Mouse (Mus musculus) neural tube, embryonic 12.5 days (tissue): ENCODE measurements around the gene Sgk1. TPM values are rescaled to one million over a fixed set of nuclear protein-coding genes. Genes with fewer than 3 reads are reported as not detected.
"Not testable (repeated sequence)": the region's sequence is repeated elsewhere in the genome, so short reads cannot be mapped to it uniquely, and the experiment has no call there.

Experiments
- ATAC-seq: fragments of 200-750 bp; cut with Nextera tagmentation; 2 replicates; pipeline ENCODE4 v1.8.0; 2017; ENCODE audit warnings: low read depth, mild to moderate bottlenecking, moderate TSS enrichment, moderate library complexity; ENCODE audit not compliant: low FRiP score
- H3K27ac ChIP-seq: fragments of 300-500 bp; sonication (generic); 2 replicates; pipeline ENCODE4 v1.5.1; 2016
- H3K27me3 ChIP-seq: fragments of 300-500 bp; sonication (generic); replicated peaks from 2 replicates; pipeline ENCODE4 v1.6.1; 2016; ENCODE audit warnings: mild to moderate bottlenecking
- H3K36me3 ChIP-seq: fragments of 300-500 bp; sonication (generic); 2 replicates; pipeline ENCODE4 v1.6.1; 2016; ENCODE audit warnings: mild to moderate bottlenecking
- H3K4me1 ChIP-seq: fragments of 300-500 bp; sonication (generic); 2 replicates; pipeline ENCODE4 v1.6.1; 2016
- H3K4me2 ChIP-seq: fragments of 300-500 bp; sonication (generic); replicated peaks from 2 replicates; pipeline ENCODE4 v1.6.1; 2016; ENCODE audit warnings: mild to moderate bottlenecking
- H3K4me3 ChIP-seq: fragments of 300-500 bp; sonication (generic); 2 replicates; pipeline ENCODE4 v1.5.1; 2016
- H3K9ac ChIP-seq: fragments of 300-500 bp; sonication (generic); 2 replicates; pipeline ENCODE4 v1.6.1; 2016; ENCODE audit warnings: mild to moderate bottlenecking
- H3K9me3 ChIP-seq: fragments of 300-500 bp; sonication (generic); 2 replicates; pipeline ENCODE4 v1.6.1; 2016; ENCODE audit warnings: mild to moderate bottlenecking
- WGBS: fragments of 180-500 bp; shearing (Covaris S2); methylation state at CpG from one replicate; pipeline ENCODE4 v1.1.7; 2016; 5-methylcytosine and 5-hydroxymethylcytosine counted together
- polyA plus RNA-seq: library from polyadenylated mRNA; unstranded; fragments of >200 nt; fragmentation: Nextera tagmentation; extraction: Ambion mirVana; gene quantifications from 2 replicates; pipeline ENCODE4 v1.2.1, GENCODE M21; 2016

Sgk1 gene
- polyA plus RNA-seq, 1 experiment from 2014 or later, result 24.6 TPM

- WGBS, result 74% methylated on average over 10 of the region's 10 CpGs
- H3K9ac ChIP-seq, result no peak overlapping the region
- no peak overlapping the region for H3K4me2 ChIP-seq
- no peak for ATAC-seq
- no peaks in the 10 kb centered on the region for H3K4me1 ChIP-seq
- no peak overlapping the region for H3K4me3 ChIP-seq
- peaks cover 19% of the 10 kb centered on the region; the same call in 1 of the 2 replicates for H3K36me3 ChIP-seq
- no peaks in the 10 kb centered on the region for H3K9me3 ChIP-seq
- no peaks in the 10 kb centered on the region for H3K27me3 ChIP-seq
- no peak overlapping the region for H3K27ac ChIP-seq
Measured at GRCm38 (mm10) chr10:22000491-22001306, 118.7 kb downstream of the Sgk1 start.

DNA sequence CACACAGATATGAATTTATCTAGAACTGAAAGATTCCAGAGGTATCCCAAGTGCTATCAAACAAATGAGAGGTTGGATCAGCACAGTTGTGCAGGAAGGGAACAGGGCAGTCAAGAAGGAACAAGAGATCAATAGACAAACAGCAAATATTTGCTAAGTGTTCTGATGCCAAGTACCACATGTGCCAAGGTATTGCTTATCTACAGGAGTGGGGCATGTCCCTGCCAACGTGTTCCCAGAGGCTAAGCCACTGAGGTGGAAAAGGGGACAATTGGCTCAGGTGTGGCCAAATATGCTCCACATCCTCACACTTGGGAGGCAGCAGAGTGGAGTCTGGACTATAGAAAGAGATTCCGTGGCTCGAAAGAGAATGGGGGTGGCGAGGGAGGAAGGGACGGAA, 119.6 kb downstream of the Sgk1 start:
- no peaks in the 10 kb centered on the region for H3K27me3 ChIP-seq
- H3K9me3 ChIP-seq, result no peaks in the 10 kb centered on the region
- no peak for ATAC-seq
- H3K9ac ChIP-seq, result no peak overlapping the region
- no peak overlapping the region for H3K27ac ChIP-seq
- H3K4me1 ChIP-seq, result no peaks in the 10 kb centered on the region
- no peak overlapping the region for H3K4me2 ChIP-seq
- WGBS, result 70% methylated on average over 5 of the region's 5 CpGs
- peaks cover 16% of the 10 kb centered on the region; the same call in 1 of the 2 replicates for H3K36me3 ChIP-seq
- no peak overlapping the region for H3K4me3 ChIP-seq

- WGBS, result 83% methylated on average over 5 of the region's 5 CpGs
- ATAC-seq, result no peak
Measured at GRCm38 (mm10) chr10:22004763-22005162, 122.8 kb downstream of the Sgk1 start.

GRCm38 (mm10) chr10:22007160-22007801, 125.3 kb downstream of the Sgk1 start:
- no peak overlapping the region for H3K9ac ChIP-seq
- no peak for ATAC-seq
- H3K27ac ChIP-seq, result no peak overlapping the region
- no peak overlapping the region for H3K4me2 ChIP-seq
- no peak overlapping the region for H3K4me3 ChIP-seq
- WGBS, result 83% methylated on average over 10 of the region's 10 CpGs
- no peaks in the 10 kb centered on the region for H3K9me3 ChIP-seq
- no peaks in the 10 kb centered on the region for H3K4me1 ChIP-seq
- no peaks in the 10 kb centered on the region for H3K27me3 ChIP-seq
- no peaks in the 10 kb centered on the region for H3K36me3 ChIP-seq

More at GRCm38 (mm10) chr10:22004763-22005162, 122.8 kb downstream of the Sgk1 start:
- Histone ChIP-seq H3K4me1 (no peaks in the 10 kb centered on the region), H3K27ac (no peak overlapping the region), H3K9me3 (no peaks in the 10 kb centered on the region), H3K4me3 (no peak overlapping the region), H3K36me3 (no peaks in the 10 kb centered on the region), H3K9ac (no peak overlapping the region), H3K4me2 (no peak overlapping the region), H3K27me3 (no peaks in the 10 kb centered on the region)

DNA sequence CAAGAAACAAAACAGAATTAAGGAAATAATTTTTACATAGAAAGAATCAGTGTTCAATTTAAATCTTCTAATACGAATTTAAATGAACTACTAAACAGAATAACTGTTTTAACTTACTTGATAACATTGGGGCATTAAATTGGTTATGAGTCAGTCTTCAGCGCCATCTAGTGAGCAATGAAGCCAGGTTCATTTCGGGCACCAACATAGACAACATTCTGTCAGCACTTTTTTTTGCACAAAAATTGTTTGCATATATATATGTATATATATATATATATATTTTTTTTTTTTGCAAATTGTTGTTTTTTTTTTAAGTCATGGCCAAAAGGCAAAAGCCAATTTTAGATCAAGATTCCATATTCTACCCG, 125.8 kb downstream of the Sgk1 start:
- Histone ChIP-seq H3K27ac (no peak overlapping the region), H3K4me3 (no peak overlapping the region), H3K4me2 (no peak overlapping the region), H3K27me3 (no peaks in the 10 kb centered on the region), H3K4me1 (no peaks in the 10 kb centered on the region), H3K36me3 (no peaks in the 10 kb centered on the region), H3K9me3 (no peaks in the 10 kb centered on the region), H3K9ac (no peak overlapping the region)
- WGBS, result 50% methylated on average over 4 of the region's 4 CpGs
- no peak for ATAC-seq

- no peak overlapping the region for H3K27ac ChIP-seq
- no peaks in the 10 kb centered on the region for H3K36me3 ChIP-seq
- WGBS, result 40% methylated on average over 19 of the region's 19 CpGs
- no peak overlapping the region; the same call in 1 of the 2 replicates for H3K4me2 ChIP-seq
- H3K4me1 ChIP-seq, result no peaks in the 10 kb centered on the region
- no peaks in the 10 kb centered on the region for H3K27me3 ChIP-seq
- ATAC-seq, result peak; percentile 52; the same call in 1 of the 2 replicates
- H3K4me3 ChIP-seq, result no peak overlapping the region
- no peak overlapping the region for H3K9ac ChIP-seq
- no peaks in the 10 kb centered on the region for H3K9me3 ChIP-seq
Measured at GRCm38 (mm10) chr10:22010088-22010818, 128.3 kb downstream of the Sgk1 start.

GRCm38 (mm10) chr10:22017469-22018159, 135.6 kb downstream of the Sgk1 start:
- H3K27me3 ChIP-seq, result no peaks in the 10 kb centered on the region
- no peak for ATAC-seq

DNA sequence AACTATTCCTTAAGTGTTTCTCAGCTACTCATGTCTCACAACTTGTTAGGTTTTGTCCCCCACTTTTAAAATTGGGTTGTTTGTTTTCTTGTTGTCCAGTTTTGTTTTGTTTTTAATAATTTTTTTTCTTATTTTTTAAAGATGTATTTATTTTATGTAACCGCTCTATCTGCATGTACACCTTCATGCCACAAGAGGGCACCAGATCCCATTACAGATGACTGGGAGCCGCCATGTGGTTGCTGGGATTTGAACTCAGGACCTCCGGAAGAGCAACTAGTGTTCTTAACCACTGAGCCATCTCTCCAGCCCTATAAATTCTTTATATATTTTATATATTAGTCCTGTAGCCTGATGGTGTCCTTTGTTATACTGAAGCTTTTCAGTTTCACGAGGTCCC, 136.6 kb downstream of the Sgk1 start:
- no peaks in the 10 kb centered on the region for H3K36me3 ChIP-seq
- no peak overlapping the region for H3K27ac ChIP-seq
- H3K4me2 ChIP-seq, result no peak overlapping the region
- H3K9me3 ChIP-seq, result no peaks in the 10 kb centered on the region
- H3K9ac ChIP-seq, result no peak overlapping the region
- ATAC-seq, result no peak
- 93% methylated on average over 4 of the region's 4 CpGs for WGBS
- no peaks in the 10 kb centered on the region for H3K27me3 ChIP-seq
- no peak overlapping the region for H3K4me3 ChIP-seq
- H3K4me1 ChIP-seq, result no peaks in the 10 kb centered on the region

More at GRCm38 (mm10) chr10:22017469-22018159, 135.6 kb downstream of the Sgk1 start:
- 75% methylated on average over 16 of the region's 16 CpGs for WGBS
- no peaks in the 10 kb centered on the region for H3K9me3 ChIP-seq
- H3K4me1 ChIP-seq, result no peaks in the 10 kb centered on the region
- H3K9ac ChIP-seq, result no peak overlapping the region
- no peak overlapping the region for H3K4me2 ChIP-seq
- no peak overlapping the region for H3K27ac ChIP-seq
- no peak overlapping the region for H3K4me3 ChIP-seq
- no peaks in the 10 kb centered on the region for H3K36me3 ChIP-seq

- Histone ChIP-seq H3K36me3 (no peaks in the 10 kb centered on the region), H3K4me2 (no peak overlapping the region), H3K9ac (no peak overlapping the region), H3K9me3 (peaks cover 5% of the 10 kb centered on the region; the same call in 1 of the 2 replicates), H3K4me1 (no peaks in the 10 kb centered on the region), H3K27me3 (no peaks in the 10 kb centered on the region), H3K4me3 (no peak overlapping the region), H3K27ac (no peak overlapping the region)
- WGBS, result 9% methylated on average over 9 of the region's 9 CpGs
- ATAC-seq, result no peak
Measured at GRCm38 (mm10) chr10:22034303-22034702, 152.3 kb downstream of the Sgk1 start.

DNA sequence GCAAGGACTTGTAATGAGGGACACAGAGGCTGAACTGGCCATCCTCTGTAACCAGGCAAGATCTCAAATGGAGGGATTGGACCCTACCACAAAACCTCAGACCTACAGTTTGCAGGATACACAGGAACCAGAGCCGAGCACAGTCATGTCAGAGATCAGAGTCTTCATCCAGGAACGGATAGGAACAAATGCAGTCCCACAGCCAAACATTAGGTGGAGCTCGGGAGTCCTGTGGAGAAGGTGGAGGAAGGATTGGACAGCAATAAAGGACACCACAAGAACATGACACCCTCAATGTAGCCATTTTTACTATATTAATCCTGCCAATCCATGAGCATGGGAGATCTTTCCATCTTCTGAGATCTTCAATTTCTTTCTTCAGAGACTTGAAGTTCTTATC, 154.3 kb downstream of the Sgk1 start:
- H3K4me1 ChIP-seq, H3K27ac ChIP-seq, H3K4me3 ChIP-seq, H3K9me3 ChIP-seq, H3K9ac ChIP-seq, ATAC-seq, H3K27me3 ChIP-seq, H3K36me3 ChIP-seq, H3K4me2 ChIP-seq: not testable (repeated sequence)
- 11% methylated on average over 3 of the region's 3 CpGs for WGBS
